In the genomic region with DNA sequence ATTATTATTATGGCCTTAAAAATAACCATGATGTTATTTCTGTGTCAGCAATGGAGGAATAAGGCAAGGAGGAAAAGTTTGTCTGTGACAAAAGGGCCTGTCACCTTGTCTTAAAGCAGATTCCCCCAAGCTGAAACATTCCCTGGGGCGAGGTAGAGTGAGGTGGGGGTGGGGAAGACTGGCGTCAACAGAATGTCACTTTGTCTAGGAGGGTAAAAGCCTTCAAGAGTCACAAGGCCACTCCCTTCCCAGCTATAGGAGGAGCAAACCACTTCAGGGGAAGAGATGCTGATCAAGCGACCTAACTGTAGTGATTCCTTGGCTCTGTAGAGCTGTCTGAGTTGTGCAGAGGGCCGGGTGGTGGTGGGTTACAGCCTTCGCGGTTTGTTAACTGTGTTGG, we compare ENCODE assay signal across 16 mouse cellular contexts.
"Had no signal": no experiment of that assay in that cellular context is flagged by ENCODE, and none has a peak within 500 bp of the region (broad histone marks: within the 10 kb centered on the region; RNA-seq: fewer than 3 reads in every experiment).

No protein-coding gene starts in this region.

- H3K27me3 ChIP-seq: lung, embryonic 15.5 days; midbrain, embryonic 15.5 days; neural tube, embryonic 12.5 days had no signal

- DNase-seq: liver, postnatal 0 days; lung, adult 2 months; lung, postnatal 14 days; lung, postnatal 36 days; right cerebral cortex, postnatal 14 days; thymus, postnatal 25 days; thymus, postnatal 4 days had no signal

- H3K4me1 ChIP-seq: liver, embryonic 15.5 days; lung, embryonic 15.5 days; midbrain, embryonic 13.5 days; midbrain, embryonic 15.5 days; neural tube, embryonic 12.5 days; stomach, embryonic 15.5 days had no signal

- H3K27ac ChIP-seq: liver, embryonic 15.5 days; lung, embryonic 15.5 days; macrophage; midbrain, embryonic 13.5 days; midbrain, embryonic 15.5 days; neural tube, embryonic 12.5 days; stomach, embryonic 15.5 days; stomach, postnatal 0 days had no signal

- H3K4me3 ChIP-seq: liver, embryonic 15.5 days; lung, embryonic 15.5 days; megakaryocyte, embryonic 14.5 days; midbrain, embryonic 13.5 days; midbrain, embryonic 15.5 days; neural tube, embryonic 12.5 days; stomach, embryonic 15.5 days had no signal

- H3K36me3 ChIP-seq: liver, embryonic 15.5 days; lung, embryonic 15.5 days; midbrain, embryonic 13.5 days; midbrain, embryonic 15.5 days; neural tube, embryonic 12.5 days; stomach, embryonic 15.5 days had no signal
